Mouse (Mus musculus) lung, postnatal 0 days (tissue): ENCODE measurements around the gene Tlr12.

Source experiments
- CTCF ChIP-seq: IDR thresholded peaks from 2 replicates; pipeline ENCODE4 v1.5.1; 2016; ENCODE audit warnings: antibody characterized with exemption, mild to moderate bottlenecking
- EP300 ChIP-seq: IDR thresholded peaks from 2 replicates; pipeline ENCODE4 v1.6.1; 2016; ENCODE audit warnings: antibody characterized with exemption, mild to moderate bottlenecking, control low read depth

DNA sequence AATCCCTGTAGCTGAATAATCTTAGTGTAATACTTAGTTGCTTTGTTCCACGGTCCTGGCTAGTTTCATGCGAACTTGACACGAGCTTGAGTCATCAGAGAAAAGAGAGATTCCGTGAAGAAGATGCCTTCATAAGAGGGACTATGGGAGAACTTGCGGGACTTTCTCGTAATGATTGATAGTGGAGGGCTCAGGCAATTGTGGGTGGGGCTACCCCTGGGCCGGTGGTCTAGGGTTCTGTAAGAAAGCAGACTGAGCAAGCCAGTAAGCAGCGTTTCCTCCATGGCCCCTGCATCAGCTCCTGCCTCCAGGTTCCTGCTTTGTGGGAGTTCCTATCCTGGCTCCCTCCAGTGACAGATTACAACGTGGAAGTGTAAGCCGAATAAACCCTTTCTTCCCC, 7.7 kb downstream of the Tlr12 start:
- TF ChIP-seq CTCF = no peak
- TF ChIP-seq EP300 = no peak
